Mouse (Mus musculus) MEL (cell line): ENCODE data around the gene Cd1d1.

Experiments used
- BHLHE40 ChIP-seq: IDR thresholded peaks from 2 replicates; pipeline ENCODE4 v1.6.1; 2012; ENCODE audit warnings: low read depth, mild to moderate bottlenecking, inconsistent platforms, low read length, improper control_type of control experiment, borderline replicate concordance
- CTCF ChIP-seq, 3 experiments: IDR thresholded peaks in 2 of 3; conservative IDR thresholded peaks in 1 of 3; 2 replicates each; pipeline ENCODE4 v1.5.1; 2011 to 2012; ENCODE audit warnings: low read length in 3 of 3, low read depth in 2 of 3, mild to moderate bottlenecking in 2 of 3, improper control_type of control experiment in 1 of 3, inconsistent platforms in 1 of 3, mixed read lengths in 1 of 3, moderate library complexity in 1 of 3; ENCODE audit not compliant: control insufficient read depth in 1 of 3, insufficient read depth in 1 of 3, poor library complexity in 1 of 3, severe bottlenecking in 1 of 3
- E2F4 ChIP-seq: IDR thresholded peaks from 2 replicates; pipeline ENCODE4 v1.6.1; 2011; ENCODE audit warnings: low read depth, low read length, improper control_type of control experiment, borderline replicate concordance
- EP300 ChIP-seq, 2 experiments: IDR thresholded peaks; 2 replicates each; pipeline ENCODE4 v1.6.1; 2011; ENCODE audit warnings: improper control_type of control experiment in 2 of 2, low read length in 2 of 2, low read depth in 1 of 2, mild to moderate bottlenecking in 1 of 2
- MAFK ChIP-seq: IDR thresholded peaks from 2 replicates; pipeline ENCODE4 v1.6.1; 2011; ENCODE audit warnings: low read depth, mild to moderate bottlenecking, low read length, improper control_type of control experiment, borderline replicate concordance
- MAZ ChIP-seq: IDR thresholded peaks from 2 replicates; pipeline ENCODE4 v1.6.1; 2012; ENCODE audit warnings: low read depth, mild to moderate bottlenecking, inconsistent platforms, low read length, improper control_type of control experiment
- MXI1 ChIP-seq: IDR thresholded peaks from 2 replicates; pipeline ENCODE4 v1.6.1; 2011; ENCODE audit warnings: mild to moderate bottlenecking, low read depth, low read length, improper control_type of control experiment
- POLR2A ChIP-seq, 2 experiments: IDR thresholded peaks; 2 replicates each; pipeline ENCODE4 v1.6.1; 2011 to 2012; ENCODE audit warnings: low read length in 2 of 2, mild to moderate bottlenecking in 2 of 2, control low read depth in 1 of 2, improper control_type of control experiment in 1 of 2, low read depth in 1 of 2, moderate library complexity in 1 of 2; ENCODE audit not compliant: control insufficient read depth in 1 of 2, insufficient read depth in 1 of 2, poor library complexity in 1 of 2
- POLR2AphosphoS2 ChIP-seq: IDR thresholded peaks from 2 replicates; pipeline ENCODE4 v1.6.1; 2011; ENCODE audit warnings: low read length, improper control_type of control experiment
- ZKSCAN1 ChIP-seq: IDR thresholded peaks from 2 replicates; pipeline ENCODE4 v1.6.1; 2012; ENCODE audit warnings: low read depth, mild to moderate bottlenecking, inconsistent platforms, low read length, improper control_type of control experiment, moderate library complexity
- ZNF384 ChIP-seq: IDR thresholded peaks from 2 replicates; pipeline ENCODE4 v1.6.1; 2012; ENCODE audit warnings: low read depth, mild to moderate bottlenecking, inconsistent platforms, low read length, improper control_type of control experiment

DNA sequence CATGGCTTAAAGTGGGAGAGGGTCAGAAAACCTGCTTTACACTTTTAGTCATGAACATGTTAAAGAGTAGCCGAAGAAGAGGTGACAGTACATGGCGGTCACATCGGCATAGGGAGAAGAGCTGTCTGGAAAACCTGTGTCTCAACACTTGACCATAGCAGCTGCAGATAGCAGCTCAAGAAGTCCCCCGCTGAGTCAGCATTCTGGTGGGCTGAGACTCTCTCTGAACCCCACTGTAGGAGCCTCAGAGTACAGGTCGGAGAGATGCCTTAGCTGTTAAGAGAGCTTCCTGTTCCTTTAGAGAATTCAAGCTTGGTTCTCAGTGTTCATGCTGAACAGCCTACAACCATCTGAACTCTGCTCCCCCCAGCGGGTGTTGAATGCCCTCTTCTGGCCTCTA, 39.3 kb upstream of the Cd1d1 start:
- TF ChIP-seq POLR2A (IDR thresholded peaks at IDR 0.05; ENCODE audit: control insufficient read depth in 1 of 2, insufficient read depth in 1 of 2, low read depth in 1 of 2, low read length in 2 of 2, poor library complexity in 1 of 2) (no peak), MAZ (no peak), EP300 (IDR thresholded peaks at IDR 0.05; ENCODE audit: low read depth in 1 of 2, low read length in 2 of 2) (no peak), E2F4 (no peak), POLR2AphosphoS2 (no peak), ZNF384 (no peak), ZKSCAN1 (no peak), CTCF (IDR thresholded peaks at IDR 0.05 in 2 of 3, conservative IDR thresholded peaks at IDR 0.05 in 1 of 3; ENCODE audit: control insufficient read depth in 1 of 3, insufficient read depth in 1 of 3, low read depth in 2 of 3, low read length in 3 of 3, poor library complexity in 1 of 3, severe bottlenecking in 1 of 3) (no peak), BHLHE40 (no peak), MXI1 (no peak), MAFK (no peak)
